Mouse (Mus musculus) midbrain, postnatal 0 days (tissue): Measurements from ENCODE around the gene Klhl20. TPM values are rescaled to one million over a fixed set of nuclear protein-coding genes. Genes with fewer than 3 reads are reported as not detected.

ENCODE experiments used
- ATAC-seq: fragments of 200-750 bp; cut with Nextera tagmentation; 2 replicates; pipeline ENCODE4 v1.8.0; 2017; ENCODE audit warnings: moderate number of reproducible peaks, mild to moderate bottlenecking, moderate TSS enrichment, moderate library complexity; ENCODE audit not compliant: low FRiP score
- DNase-seq: peaks from one replicate; pipeline ENCODE4 v3.0.0-alpha.2; 2015; ENCODE audit warnings: low spot score
- H3K27ac ChIP-seq: fragments of 300-500 bp; sonication (generic); 2 replicates; pipeline ENCODE4 v1.5.1; 2014; ENCODE audit warnings: low read depth, mild to moderate bottlenecking, low read length, mixed read lengths
- H3K27me3 ChIP-seq: fragments of 300-500 bp; sonication (generic); 2 replicates; pipeline ENCODE4 v1.6.1; 2014; ENCODE audit warnings: low read length, control low read depth, mixed read lengths; ENCODE audit not compliant: insufficient read depth
- H3K36me3 ChIP-seq: fragments of 300-500 bp; sonication (generic); 2 replicates; pipeline ENCODE4 v1.6.1; 2014; ENCODE audit warnings: low read length, control low read depth, mixed read lengths; ENCODE audit not compliant: insufficient read depth
- H3K4me1 ChIP-seq: fragments of 300-500 bp; sonication (generic); 2 replicates; pipeline ENCODE4 v1.6.1; 2014; ENCODE audit warnings: mild to moderate bottlenecking, control low read depth, antibody characterized with exemption, low read length, mixed read lengths; ENCODE audit not compliant: insufficient read depth
- H3K4me2 ChIP-seq: fragments of 300-500 bp; sonication (generic); 2 replicates; pipeline ENCODE4 v1.6.1; 2014; ENCODE audit warnings: low read depth, mild to moderate bottlenecking, low read length, mixed read lengths; ENCODE audit not compliant: poor library complexity, severe bottlenecking
- H3K4me3 ChIP-seq: fragments of 300-500 bp; sonication (generic); 2 replicates; pipeline ENCODE4 v1.5.1; 2014; ENCODE audit warnings: low read depth, mild to moderate bottlenecking, low read length, moderate library complexity
- H3K9ac ChIP-seq: fragments of 300-500 bp; sonication (generic); replicated peaks from 2 replicates; pipeline ENCODE4 v1.6.1; 2014; ENCODE audit warnings: mild to moderate bottlenecking, low read length, moderate library complexity, mixed read lengths; ENCODE audit not compliant: poor library complexity, severe bottlenecking
- H3K9me3 ChIP-seq: fragments of 300-500 bp; sonication (generic); 2 replicates; pipeline ENCODE4 v1.6.1; 2016; ENCODE audit warnings: low read length, control low read depth
- CTCF ChIP-seq: IDR thresholded peaks from 2 replicates; pipeline ENCODE4 v1.5.1; 2016; ENCODE audit warnings: antibody characterized with exemption, mild to moderate bottlenecking
- WGBS: fragments of 180-500 bp; shearing (Covaris S2); extraction: QIAGEN DNeasy Blood & Tissue Kit; methylation state at CpG from one replicate; pipeline ENCODE4 v1.1.7; 2014; 5-methylcytosine and 5-hydroxymethylcytosine counted together
- polyA plus RNA-seq: library from polyadenylated mRNA; unstranded; fragments of >200 nt; fragmentation: Nextera tagmentation; extraction: Ambion mirVana; gene quantifications from 2 replicates; pipeline ENCODE4 v1.2.1, GENCODE M21; 2015
- total RNA-seq: library from RNA; depleted of rRNA; stranded (reverse); fragments of >200 nt; gene quantifications from 2 replicates; pipeline ENCODE4 v1.2.3, GENCODE M21; 2014

Klhl20 gene
- total and polyA plus RNA-seq, 2 experiments from 2014 or later, result 14.2 to 19.2 TPM

GRCm38 (mm10) chr1:161139496-161139895 is 8.2 kb upstream of the Klhl20 start:
- Histone ChIP-seq H3K9ac (no peak overlapping the region), H3K4me3 (no peak overlapping the region), H3K36me3 (no peaks in the 10 kb centered on the region), H3K27ac (no peak overlapping the region), H3K27me3 (0 out of 2 replicates have a peak, but pooled peaks cover 6% of the 10 kb centered on the region), H3K4me2 (no peak overlapping the region), H3K4me1 (no peaks in the 10 kb centered on the region; the same call in 1 of the 2 replicates), H3K9me3 (no peaks in the 10 kb centered on the region)
- no peak for ATAC-seq
- WGBS, result 95% methylated on average over 2 of the region's 2 CpGs
- DNase-seq, result no peak
- no peak for TF ChIP-seq CTCF

- no peak overlapping the region for H3K4me2 ChIP-seq
- H3K9ac ChIP-seq, result no peak overlapping the region
- ATAC-seq (no peak), DNase-seq (no peak)
- H3K27ac ChIP-seq, result no peak overlapping the region
- peaks cover 5% of the 10 kb centered on the region; the same call in 1 of the 2 replicates for H3K4me1 ChIP-seq
- H3K9me3 ChIP-seq, result no peaks in the 10 kb centered on the region
- H3K36me3 ChIP-seq, result no peaks in the 10 kb centered on the region
- TF ChIP-seq CTCF, result no peak
- H3K4me3 ChIP-seq, result no peak overlapping the region
- no peaks in the 10 kb centered on the region for H3K27me3 ChIP-seq
- WGBS, result 88% methylated on average over 1 of the region's 1 CpGs
Measured at GRCm38 (mm10) chr1:161126461-161126860, 4.8 kb downstream of the Klhl20 start.

- ATAC-seq (no peak), DNase-seq (no peak)
- TF ChIP-seq CTCF, result no peak
- Histone ChIP-seq H3K27ac (no peak overlapping the region), H3K4me1 (no peaks in the 10 kb centered on the region), H3K9me3 (no peaks in the 10 kb centered on the region), H3K36me3 (no peaks in the 10 kb centered on the region), H3K9ac (no peak overlapping the region), H3K27me3 (no peaks in the 10 kb centered on the region), H3K4me2 (no peak overlapping the region), H3K4me3 (no peak overlapping the region)
- WGBS, result 93% methylated on average over 10 of the region's 10 CpGs
Measured at GRCm38 (mm10) chr1:161122661-161123418, 8.5 kb downstream of the Klhl20 start.

- peaks cover 2% of the 10 kb centered on the region for H3K36me3 ChIP-seq
- no peaks in the 10 kb centered on the region for H3K9me3 ChIP-seq
- H3K4me3 ChIP-seq, result no peak overlapping the region
- H3K4me2 ChIP-seq, result no peak overlapping the region
- DNase-seq (no peak), ATAC-seq (no peak)
- no peak for TF ChIP-seq CTCF
- no peak overlapping the region for H3K27ac ChIP-seq
- H3K9ac ChIP-seq, result no peak overlapping the region
- no peaks in the 10 kb centered on the region for H3K27me3 ChIP-seq
- H3K4me1 ChIP-seq, result no peaks in the 10 kb centered on the region
Measured at GRCm38 (mm10) chr1:161114591-161114990, 16.7 kb downstream of the Klhl20 start.

GRCm38 (mm10) chr1:161109216-161109615 is 22.1 kb downstream of the Klhl20 start:
- Histone ChIP-seq H3K27me3 (no peaks in the 10 kb centered on the region), H3K4me1 (no peaks in the 10 kb centered on the region), H3K9me3 (no peaks in the 10 kb centered on the region), H3K27ac (no peak overlapping the region), H3K36me3 (peaks cover 8% of the 10 kb centered on the region), H3K4me2 (no peak overlapping the region), H3K4me3 (no peak overlapping the region), H3K9ac (no peak overlapping the region)
- DNase-seq (peak; percentile 1), ATAC-seq (no peak)
- 89% methylated on average over 8 of the region's 8 CpGs for WGBS
- no peak for TF ChIP-seq CTCF

- Histone ChIP-seq H3K9me3 (no peaks in the 10 kb centered on the region), H3K27ac (no peak overlapping the region)
Measured at GRCm38 (mm10) chr1:161103842-161104241, 27.5 kb downstream of the Klhl20 start.

More at GRCm38 (mm10) chr1:161103842-161104241, 27.5 kb downstream of the Klhl20 start:
- Histone ChIP-seq H3K4me3 (no peak overlapping the region), H3K4me2 (no peak overlapping the region), H3K27me3 (no peaks in the 10 kb centered on the region), H3K9ac (no peak overlapping the region), H3K4me1 (no peaks in the 10 kb centered on the region), H3K36me3 (peaks cover 3% of the 10 kb centered on the region; the same call in 1 of the 2 replicates)
- no peak for TF ChIP-seq CTCF
- DNase-seq, result no peak
- 91% methylated on average over 1 of the region's 1 CpGs for WGBS
- no peak for ATAC-seq
